Mouse (Mus musculus): ENCODE data around the gene Arntl2.
"Not testable (repeated sequence)": the region's sequence is repeated elsewhere in the genome, so short reads cannot be mapped to it uniquely, and the experiment has no call there.

Arntl2 gene

GRCm38 (mm10) chr6:146847402-146847801 is 51.5 kb downstream of the Arntl2 start:
- no peak for DNase-seq (ENCODE audit: low read depth, low spot score)

GRCm38 (mm10) chr6:146848281-146848680 is 52.4 kb downstream of the Arntl2 start:
- DNase-seq (ENCODE audit: low read depth, low spot score), result no peak

- no peak for DNase-seq (ENCODE audit: low read depth, low spot score)
Measured at GRCm38 (mm10) chr6:146850050-146850449, 54.2 kb downstream of the Arntl2 start, which contains the start of gene Smco2. Gene Smco2, plus strand, starts transcription at chr6:146850104.

- no peak for DNase-seq (ENCODE audit: low read depth, low spot score)
Measured at GRCm38 (mm10) chr6:146851916-146852315, 56.1 kb downstream of the Arntl2 start.

- no peak for DNase-seq (ENCODE audit: low read depth, low spot score)
Measured at GRCm38 (mm10) chr6:146852739-146853138, 56.9 kb downstream of the Arntl2 start.

GRCm38 (mm10) chr6:146855185-146855584 is 59.3 kb downstream of the Arntl2 start:
- no peak for DNase-seq (ENCODE audit: low read depth, low spot score)

GRCm38 (mm10) chr6:146857386-146857785 is 61.5 kb downstream of the Arntl2 start:
- no peak for DNase-seq (ENCODE audit: low read depth, low spot score)

- DNase-seq (ENCODE audit: low read depth, low spot score), result no peak
Measured at GRCm38 (mm10) chr6:146863154-146863553, 67.3 kb downstream of the Arntl2 start.

GRCm38 (mm10) chr6:146864370-146864769 is 68.5 kb downstream of the Arntl2 start:
- DNase-seq (ENCODE audit: low read depth, low spot score), result not testable (repeated sequence)

GRCm38 (mm10) chr6:146865701-146866100 is 69.8 kb downstream of the Arntl2 start:
- DNase-seq (ENCODE audit: low read depth, low spot score), result no peak

- no peak for DNase-seq (ENCODE audit: low read depth, low spot score)
Measured at GRCm38 (mm10) chr6:146871975-146872374, 76.1 kb downstream of the Arntl2 start.

GRCm38 (mm10) chr6:146874415-146874814 is 78.6 kb downstream of the Arntl2 start:
- DNase-seq (ENCODE audit: low read depth, low spot score), result no peak

GRCm38 (mm10) chr6:146876820-146877219 is 81.0 kb downstream of the Arntl2 start:
- DNase-seq (ENCODE audit: low read depth, low spot score), result no peak

GRCm38 (mm10) chr6:146877425-146878045 is 81.7 kb downstream of the Arntl2 start:
- no peak for DNase-seq (ENCODE audit: low read depth, low spot score)

GRCm38 (mm10) chr6:146878926-146879325 is 83.1 kb downstream of the Arntl2 start:
- no peak for DNase-seq (ENCODE audit: low read depth, low spot score)

- no peak for DNase-seq (ENCODE audit: low read depth, low spot score)
Measured at GRCm38 (mm10) chr6:146879856-146880255, 84.0 kb downstream of the Arntl2 start.

GRCm38 (mm10) chr6:146880296-146880695 is 84.4 kb downstream of the Arntl2 start:
- DNase-seq (ENCODE audit: low read depth, low spot score), result no peak

- DNase-seq (ENCODE audit: low read depth, low spot score), result no peak
Measured at GRCm38 (mm10) chr6:146881896-146882770, 86.3 kb downstream of the Arntl2 start.

All from retina, postnatal 7 days (tissue).